Mouse (Mus musculus) layer of hippocampus, adult 8-10 months (tissue): ENCODE measurements around the gene Scai. TPM values are rescaled to one million over a fixed set of nuclear protein-coding genes. Genes with fewer than 3 reads are reported as not detected.

Experiments
- total RNA-seq, 4 experiments: library from RNA; stranded (reverse); gene quantifications; 2 replicates each; pipeline ENCODE4 v1.2.4; 2022

Scai gene
- total RNA-seq, 4 experiments from 2014 or later = 50.6 to 68.0 (median 56.8) TPM

Other genes with a start within 250 kb of the Scai start
- under 1 TPM; 0.45 to 0.83 (median 0.71) TPM for gene Wdr38, start 193.3 kb downstream of the Scai start, total RNA-seq
- 10 to 100 TPM; 83.2 to 99.9 (median 93.0) TPM for gene Arpc5l, start 185.4 kb downstream of the Scai start, total RNA-seq
- gene Rpl35, start 185.1 kb downstream of the Scai start, total RNA-seq = 100 to 1,000 TPM; 217 to 315 (median 252) TPM
- 10 to 100 TPM; 27.3 to 44.0 (median 35.9) TPM for gene Golga1, start 125.2 kb downstream of the Scai start, total RNA-seq
- 10 to 100 TPM; 58.4 to 74.2 (median 63.1) TPM for gene Ppp6c, start 35.7 kb upstream of the Scai start, total RNA-seq